Mouse (Mus musculus): ENCODE measurements around the gene Pfkfb4. TPM values are rescaled to one million over a fixed set of nuclear protein-coding genes. Genes with fewer than 3 reads are reported as not detected.

The Pfkfb4 gene
- polyA plus RNA-seq, 1 experiment from 2014 or later: 14.4 TPM

DNA sequence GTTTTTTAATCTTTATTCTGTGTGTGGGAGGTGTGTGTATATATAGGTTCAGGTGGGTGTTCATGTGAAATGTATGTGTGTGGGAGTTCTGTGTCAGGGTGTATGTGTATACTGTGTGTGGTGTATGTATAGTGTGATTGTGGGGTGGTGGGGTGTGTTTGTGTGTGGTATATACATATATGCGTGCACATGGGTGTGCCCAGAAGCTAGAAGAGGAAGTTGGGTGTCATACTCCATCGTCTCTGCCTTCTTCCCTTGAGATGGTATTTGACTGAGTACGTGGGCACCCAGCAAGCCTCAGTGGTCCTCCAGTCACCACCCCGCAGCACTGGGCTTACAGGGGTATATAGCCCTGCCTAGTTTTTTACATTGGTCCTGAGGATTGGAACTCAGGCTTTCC is 29.9 kb downstream of the Pfkfb4 start:
- ATAC-seq (ENCODE audit: insufficient read depth, low FRiP score, low TSS enrichment) (no peak), DNase-seq (ENCODE audit: low spot score) (no peak)
- no peaks in the 10 kb centered on the region; the same call in 1 of the 2 replicates for H3K36me3 ChIP-seq (ENCODE audit: control insufficient read depth, insufficient read depth, low read length)
- no peaks in the 10 kb centered on the region for H3K9me3 ChIP-seq (ENCODE audit: control insufficient read depth, low read length)
- H3K9ac ChIP-seq (ENCODE audit: low read length): no peak overlapping the region
- no peak overlapping the region for H3K4me2 ChIP-seq (ENCODE audit: low read depth)
- no peaks in the 10 kb centered on the region for H3K27me3 ChIP-seq (ENCODE audit: control insufficient read depth, insufficient read depth, low read length)
- no peak overlapping the region for H3K27ac ChIP-seq (ENCODE audit: low read depth, low read length)
- H3K4me3 ChIP-seq (ENCODE audit: low read depth, low read length): no peak overlapping the region
- WGBS: 88% methylated on average over 4 of the region's 4 CpGs
- no peaks in the 10 kb centered on the region for H3K4me1 ChIP-seq (ENCODE audit: control insufficient read depth, insufficient read depth, low read length)

- H3K36me3 ChIP-seq (ENCODE audit: control insufficient read depth, insufficient read depth, low read length): no peaks in the 10 kb centered on the region; the same call in 1 of the 2 replicates
- H3K27me3 ChIP-seq (ENCODE audit: control insufficient read depth, insufficient read depth, low read length): no peaks in the 10 kb centered on the region
- no peak overlapping the region for H3K4me3 ChIP-seq (ENCODE audit: low read depth, low read length)
- no peak for DNase-seq (ENCODE audit: low spot score)
- no peaks in the 10 kb centered on the region for H3K4me1 ChIP-seq (ENCODE audit: control insufficient read depth, insufficient read depth, low read length)
- no peaks in the 10 kb centered on the region for H3K9me3 ChIP-seq (ENCODE audit: control insufficient read depth, low read length)
- ATAC-seq (ENCODE audit: insufficient read depth, low FRiP score, low TSS enrichment): no peak
- no peak overlapping the region for H3K9ac ChIP-seq (ENCODE audit: low read length)
- H3K27ac ChIP-seq (ENCODE audit: low read depth, low read length): no peak overlapping the region
- WGBS: 92% methylated on average over 17 of the region's 17 CpGs
- no peak overlapping the region for H3K4me2 ChIP-seq (ENCODE audit: low read depth)
Measured at GRCm38 (mm10) chr9:109022866-109023685, 31.5 kb downstream of the Pfkfb4 start.

DNA sequence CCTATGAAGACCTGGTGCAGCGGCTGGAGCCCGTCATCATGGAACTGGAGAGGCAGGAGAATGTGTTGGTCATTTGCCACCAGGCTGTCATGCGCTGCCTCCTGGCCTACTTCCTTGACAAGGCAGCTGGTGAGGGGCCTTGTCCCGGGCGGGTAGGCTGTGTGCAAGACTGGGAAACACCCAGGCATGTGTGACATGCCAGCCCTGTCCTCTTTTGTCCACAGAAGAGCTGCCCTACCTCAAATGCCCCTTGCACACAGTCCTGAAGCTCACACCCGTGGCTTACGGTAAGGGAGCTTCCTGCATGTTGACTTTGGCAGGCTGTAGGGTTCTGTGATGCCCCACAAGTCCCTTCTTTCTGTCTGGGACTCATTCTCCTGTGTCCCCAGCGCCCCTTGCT is 35.9 kb downstream of the Pfkfb4 start:
- Histone ChIP-seq H3K9ac (ENCODE audit: low read length) (no peak overlapping the region), H3K27ac (ENCODE audit: low read depth, low read length) (0 out of 2 replicates have a peak overlapping the region, but pooled peaks have one; percentile 20), H3K4me2 (ENCODE audit: low read depth) (no peak overlapping the region), H3K9me3 (ENCODE audit: control insufficient read depth, low read length) (no peaks in the 10 kb centered on the region), H3K4me3 (ENCODE audit: low read depth, low read length) (no peak overlapping the region), H3K27me3 (ENCODE audit: control insufficient read depth, insufficient read depth, low read length) (no peaks in the 10 kb centered on the region), H3K36me3 (ENCODE audit: control insufficient read depth, insufficient read depth, low read length) (no peaks in the 10 kb centered on the region; the same call in 1 of the 2 replicates), H3K4me1 (ENCODE audit: control insufficient read depth, insufficient read depth, low read length) (no peaks in the 10 kb centered on the region)
- no peak for ATAC-seq (ENCODE audit: insufficient read depth, low FRiP score, low TSS enrichment)
- WGBS: 84% methylated on average over 8 of the region's 8 CpGs
- DNase-seq (ENCODE audit: low spot score): no peak

- WGBS: 76% methylated on average over 3 of the region's 3 CpGs
- ATAC-seq (ENCODE audit: insufficient read depth, low FRiP score, low TSS enrichment): no peak
- no peaks in the 10 kb centered on the region for H3K4me1 ChIP-seq (ENCODE audit: control insufficient read depth, insufficient read depth, low read length)
- H3K4me3 ChIP-seq (ENCODE audit: low read depth, low read length): no peak overlapping the region
- H3K36me3 ChIP-seq (ENCODE audit: control insufficient read depth, insufficient read depth, low read length): no peaks in the 10 kb centered on the region; the same call in 1 of the 2 replicates
- no peaks in the 10 kb centered on the region for H3K27me3 ChIP-seq (ENCODE audit: control insufficient read depth, insufficient read depth, low read length)
- no peak overlapping the region for H3K4me2 ChIP-seq (ENCODE audit: low read depth)
- no peak for DNase-seq (ENCODE audit: low spot score)
- H3K27ac ChIP-seq (ENCODE audit: low read depth, low read length): no peak overlapping the region
- no peak overlapping the region for H3K9ac ChIP-seq (ENCODE audit: low read length)
- H3K9me3 ChIP-seq (ENCODE audit: control insufficient read depth, low read length): no peaks in the 10 kb centered on the region
Measured at GRCm38 (mm10) chr9:109028421-109028820, 36.8 kb downstream of the Pfkfb4 start.

GRCm38 (mm10) chr9:109028919-109029318 is 37.3 kb downstream of the Pfkfb4 start:
- ATAC-seq (ENCODE audit: insufficient read depth, low FRiP score, low TSS enrichment) (no peak), DNase-seq (ENCODE audit: low spot score) (no peak)
- no peak overlapping the region for H3K4me2 ChIP-seq (ENCODE audit: low read depth)
- no peaks in the 10 kb centered on the region for H3K27me3 ChIP-seq (ENCODE audit: control insufficient read depth, insufficient read depth, low read length)
- H3K4me3 ChIP-seq (ENCODE audit: low read depth, low read length): no peak overlapping the region
- no peak overlapping the region for H3K9ac ChIP-seq (ENCODE audit: low read length)
- H3K4me1 ChIP-seq (ENCODE audit: control insufficient read depth, insufficient read depth, low read length): no peaks in the 10 kb centered on the region
- H3K9me3 ChIP-seq (ENCODE audit: control insufficient read depth, low read length): no peaks in the 10 kb centered on the region
- 75% methylated on average over 5 of the region's 5 CpGs for whole genome bisulfite sequencing
- no peaks in the 10 kb centered on the region; the same call in 1 of the 2 replicates for H3K36me3 ChIP-seq (ENCODE audit: control insufficient read depth, insufficient read depth, low read length)
- H3K27ac ChIP-seq (ENCODE audit: low read depth, low read length): no peak overlapping the region

DNA sequence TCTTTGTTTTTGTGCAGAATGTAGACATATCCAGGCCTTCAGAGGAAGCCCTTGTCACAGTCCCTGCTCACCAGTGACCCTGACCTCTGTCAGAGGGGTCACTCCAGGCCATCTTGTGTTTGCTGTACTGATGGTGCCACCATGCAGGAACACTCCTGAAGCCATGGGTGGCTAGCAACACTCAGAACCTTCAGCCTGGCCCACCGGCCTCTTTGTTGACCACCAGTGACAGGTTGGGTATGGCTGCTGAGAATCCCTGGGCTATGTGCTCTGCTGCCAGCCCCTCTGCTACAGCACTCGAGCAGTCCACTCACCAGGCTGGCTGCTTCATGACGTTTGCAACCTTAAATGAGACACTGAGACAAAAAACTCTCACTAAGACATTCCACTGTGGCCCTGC is 38.7 kb downstream of the Pfkfb4 start:
- Histone ChIP-seq H3K27ac (ENCODE audit: low read depth, low read length) (no peak overlapping the region), H3K9ac (ENCODE audit: low read length) (no peak overlapping the region), H3K9me3 (ENCODE audit: control insufficient read depth, low read length) (no peaks in the 10 kb centered on the region), H3K36me3 (ENCODE audit: control insufficient read depth, insufficient read depth, low read length) (no peaks in the 10 kb centered on the region), H3K4me1 (ENCODE audit: control insufficient read depth, insufficient read depth, low read length) (no peaks in the 10 kb centered on the region), H3K4me2 (ENCODE audit: low read depth) (no peak overlapping the region), H3K4me3 (ENCODE audit: low read depth, low read length) (no peak overlapping the region), H3K27me3 (ENCODE audit: control insufficient read depth, insufficient read depth, low read length) (no peaks in the 10 kb centered on the region)
- ATAC-seq (ENCODE audit: insufficient read depth, low FRiP score, low TSS enrichment): no peak
- DNase-seq (ENCODE audit: low spot score): no peak
- WGBS: 71% methylated on average over 3 of the region's 3 CpGs

DNA sequence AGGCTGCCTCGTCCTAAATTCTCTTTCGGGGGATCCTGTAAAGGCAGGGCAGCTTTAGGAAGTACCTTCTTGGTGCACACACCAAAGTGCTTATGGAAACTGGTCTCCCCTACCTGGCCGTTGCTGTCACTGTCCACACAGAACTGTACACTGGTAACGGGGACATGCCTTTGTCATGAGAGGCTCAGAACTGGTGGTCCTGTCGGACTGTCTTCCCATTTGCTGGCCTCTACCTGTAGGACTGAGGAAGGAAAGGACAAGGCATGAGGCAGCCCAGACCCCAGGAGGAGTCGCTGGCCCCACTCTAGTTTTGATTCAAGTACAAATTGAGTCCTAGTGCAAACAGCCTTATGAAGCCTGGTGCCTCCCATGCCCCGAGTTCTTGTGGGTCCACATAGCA is 39.4 kb downstream of the Pfkfb4 start:
- DNase-seq (ENCODE audit: low spot score): no peak
- 91% methylated on average over 7 of the region's 7 CpGs for WGBS
- H3K4me3 ChIP-seq (ENCODE audit: low read depth, low read length): no peak overlapping the region
- no peaks in the 10 kb centered on the region for H3K27me3 ChIP-seq (ENCODE audit: control insufficient read depth, insufficient read depth, low read length)
- H3K9me3 ChIP-seq (ENCODE audit: control insufficient read depth, low read length): no peaks in the 10 kb centered on the region
- no peak overlapping the region for H3K4me2 ChIP-seq (ENCODE audit: low read depth)
- H3K9ac ChIP-seq (ENCODE audit: low read length): no peak overlapping the region
- H3K27ac ChIP-seq (ENCODE audit: low read depth, low read length): no peak overlapping the region
- ATAC-seq (ENCODE audit: insufficient read depth, low FRiP score, low TSS enrichment): no peak
- H3K4me1 ChIP-seq (ENCODE audit: control insufficient read depth, insufficient read depth, low read length): no peaks in the 10 kb centered on the region
- H3K36me3 ChIP-seq (ENCODE audit: control insufficient read depth, insufficient read depth, low read length): no peaks in the 10 kb centered on the region

DNA sequence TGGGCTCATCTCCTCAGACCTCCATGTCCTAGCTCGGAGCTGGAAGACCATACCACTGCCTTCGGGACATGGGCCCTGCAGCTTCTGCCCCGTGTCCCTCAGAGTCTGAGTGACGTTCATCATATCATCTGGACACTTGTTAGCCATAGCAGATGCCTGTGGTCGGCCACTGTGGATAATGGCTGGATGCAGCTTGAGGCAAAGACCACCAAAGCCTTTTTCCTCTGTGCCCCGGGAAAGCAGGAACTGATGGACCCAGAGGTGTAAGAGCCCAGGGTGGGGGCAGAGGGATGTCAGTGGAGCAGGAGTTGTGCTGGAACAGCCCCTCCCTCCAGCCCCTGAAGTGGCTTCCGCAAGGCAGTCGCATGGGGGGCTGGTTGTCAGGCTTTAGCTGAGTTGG is 40.1 kb downstream of the Pfkfb4 start:
- Histone ChIP-seq H3K9me3 (ENCODE audit: control insufficient read depth, low read length) (no peaks in the 10 kb centered on the region), H3K36me3 (ENCODE audit: control insufficient read depth, insufficient read depth, low read length) (no peaks in the 10 kb centered on the region), H3K4me2 (ENCODE audit: low read depth) (no peak overlapping the region), H3K27ac (ENCODE audit: low read depth, low read length) (no peak overlapping the region), H3K4me1 (ENCODE audit: control insufficient read depth, insufficient read depth, low read length) (no peaks in the 10 kb centered on the region), H3K27me3 (ENCODE audit: control insufficient read depth, insufficient read depth, low read length) (no peaks in the 10 kb centered on the region), H3K4me3 (ENCODE audit: low read depth, low read length) (no peak overlapping the region), H3K9ac (ENCODE audit: low read length) (no peak overlapping the region)
- ATAC-seq (ENCODE audit: insufficient read depth, low FRiP score, low TSS enrichment): no peak
- WGBS: 88% methylated on average over 8 of the region's 8 CpGs
- no peak for DNase-seq (ENCODE audit: low spot score)

DNA sequence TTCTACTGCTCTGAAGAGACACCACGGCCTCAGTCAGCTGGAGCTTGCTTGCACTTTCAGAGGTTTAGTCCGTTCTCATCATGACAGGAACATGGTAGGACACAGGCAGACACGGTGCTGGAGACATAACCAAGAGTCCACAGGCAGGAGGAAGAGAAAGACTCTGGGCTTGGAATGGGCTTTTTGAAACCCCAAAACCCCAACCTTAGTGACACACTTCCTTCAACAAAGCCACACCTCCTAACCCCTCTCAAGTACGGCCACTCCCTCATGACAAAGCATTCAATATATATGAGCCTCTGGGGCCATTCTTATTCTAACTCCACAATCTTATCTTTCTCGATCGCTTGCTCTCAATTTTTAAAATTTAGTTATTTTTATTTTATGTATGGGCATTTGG is 40.9 kb downstream of the Pfkfb4 start:
- Histone ChIP-seq H3K4me2 (ENCODE audit: low read depth) (no peak overlapping the region), H3K4me3 (ENCODE audit: low read depth, low read length) (no peak overlapping the region), H3K4me1 (ENCODE audit: control insufficient read depth, insufficient read depth, low read length) (no peaks in the 10 kb centered on the region), H3K27ac (ENCODE audit: low read depth, low read length) (no peak overlapping the region), H3K27me3 (ENCODE audit: control insufficient read depth, insufficient read depth, low read length) (no peaks in the 10 kb centered on the region), H3K9me3 (ENCODE audit: control insufficient read depth, low read length) (no peaks in the 10 kb centered on the region), H3K9ac (ENCODE audit: low read length) (no peak overlapping the region), H3K36me3 (ENCODE audit: control insufficient read depth, insufficient read depth, low read length) (no peaks in the 10 kb centered on the region)
- DNase-seq (ENCODE audit: low spot score): no peak
- ATAC-seq (ENCODE audit: insufficient read depth, low FRiP score, low TSS enrichment): no peak
- WGBS: 89% methylated on average over 6 of the region's 6 CpGs

All from neural tube, embryonic 11.5 days (tissue).